Mouse (Mus musculus) ES-E14 (cell line): Measurements from ENCODE around the gene Cxcl5.

Experiments used
- MAFK ChIP-seq: IDR thresholded peaks from 2 replicates; pipeline ENCODE4 v1.6.1; 2014; ENCODE audit warnings: mild to moderate bottlenecking, low read depth, low read length, inconsistent platforms; ENCODE audit not compliant: insufficient read depth
- ZNF384 ChIP-seq: IDR thresholded peaks from 2 replicates; pipeline ENCODE4 v1.6.1; 2012; ENCODE audit warnings: low read depth, low read length, inconsistent platforms

DNA sequence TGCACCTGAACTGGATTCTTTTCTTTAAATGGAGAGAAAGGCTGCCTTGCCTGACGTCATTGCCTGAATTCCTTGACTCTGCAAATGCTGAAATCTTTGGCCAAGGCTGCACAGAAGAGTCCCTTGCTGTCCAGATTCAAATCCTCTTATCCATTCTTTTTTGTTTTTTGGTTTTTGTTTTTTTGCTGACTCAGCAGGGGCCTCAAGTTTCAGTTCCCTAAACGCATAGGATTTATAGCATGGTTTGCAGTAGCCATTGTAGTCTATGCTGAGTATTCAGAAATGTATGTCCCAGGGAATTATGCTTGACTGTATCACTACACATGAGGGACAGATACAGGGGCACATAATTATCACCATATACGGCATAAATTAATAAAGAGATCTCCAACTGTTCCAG, 12.2 kb downstream of the Cxcl5 start:
- TF ChIP-seq MAFK: peak; percentile 97
- TF ChIP-seq ZNF384: no peak
